Mouse (Mus musculus): ENCODE results near the gene BC030499. TPM values are rescaled to one million over a fixed set of nuclear protein-coding genes. Genes with fewer than 3 reads are reported as not detected.
"Not testable (repeated sequence)": the region's sequence is repeated elsewhere in the genome, so short reads cannot be mapped to it uniquely, and the experiment has no call there.

BC030499 gene
- polyA plus RNA-seq, 1 experiment from 2014 or later = 0.35 TPM

GRCm38 (mm10) chr11:78271986-78272385 lies 18.7 kb upstream of the BC030499 start:
- no peaks in the 10 kb centered on the region for H3K27me3 ChIP-seq
- H3K9me3 ChIP-seq (replicated peaks) = no peaks in the 10 kb centered on the region
- WGBS = 89% methylated on average over 13 of the region's 13 CpGs
- H3K9ac ChIP-seq = no peak overlapping the region
- peaks cover 96% of the 10 kb centered on the region for H3K36me3 ChIP-seq (ENCODE audit: poor library complexity, severe bottlenecking)
- no peak overlapping the region for H3K4me3 ChIP-seq
- ATAC-seq = no peak
- no peaks in the 10 kb centered on the region for H3K4me1 ChIP-seq
- no peak overlapping the region for H3K4me2 ChIP-seq
- H3K27ac ChIP-seq = no peak overlapping the region

GRCm38 (mm10) chr11:78275596-78275995 lies 15.0 kb upstream of the BC030499 start:
- ATAC-seq = no peak
- WGBS = 100% methylated on average over 1 of the region's 1 CpGs
- H3K4me1 ChIP-seq = no peaks in the 10 kb centered on the region
- no peak overlapping the region for H3K4me2 ChIP-seq
- H3K27me3 ChIP-seq = no peaks in the 10 kb centered on the region
- no peaks in the 10 kb centered on the region for H3K9me3 ChIP-seq (replicated peaks)
- no peak overlapping the region for H3K9ac ChIP-seq
- H3K27ac ChIP-seq = no peak overlapping the region
- peaks cover 99% of the 10 kb centered on the region for H3K36me3 ChIP-seq (ENCODE audit: poor library complexity, severe bottlenecking)
- H3K4me3 ChIP-seq = no peak overlapping the region

- H3K4me2 ChIP-seq; H3K27ac ChIP-seq; H3K4me1 ChIP-seq; H3K27me3 ChIP-seq; ATAC-seq; H3K9ac ChIP-seq; H3K4me3 ChIP-seq; H3K9me3 ChIP-seq (replicated peaks): not testable (repeated sequence)
- WGBS = 94% methylated on average over 4 of the region's 4 CpGs
- H3K36me3 ChIP-seq (ENCODE audit: poor library complexity, severe bottlenecking) = peaks cover 100% of the 10 kb centered on the region
Observed at GRCm38 (mm10) chr11:78276169-78276568, 14.5 kb upstream of the BC030499 start.

- peaks cover 100% of the 10 kb centered on the region for H3K36me3 ChIP-seq (ENCODE audit: poor library complexity, severe bottlenecking)
- H3K9me3 ChIP-seq (replicated peaks) = no peaks in the 10 kb centered on the region
- no peaks in the 10 kb centered on the region for H3K4me1 ChIP-seq
- no peak overlapping the region for H3K4me3 ChIP-seq
- H3K9ac ChIP-seq = no peak overlapping the region
- no peaks in the 10 kb centered on the region for H3K27me3 ChIP-seq
- no peak for ATAC-seq
- no peak overlapping the region for H3K27ac ChIP-seq
- no peak overlapping the region for H3K4me2 ChIP-seq
- 92% methylated on average over 7 of the region's 7 CpGs for WGBS
Observed at GRCm38 (mm10) chr11:78278853-78279252, 11.8 kb upstream of the BC030499 start.

GRCm38 (mm10) chr11:78279586-78279985 lies 11.1 kb upstream of the BC030499 start:
- Histone ChIP-seq H3K9me3 (replicated peaks) (no peaks in the 10 kb centered on the region), H3K27me3 (no peaks in the 10 kb centered on the region), H3K27ac (no peak overlapping the region), H3K4me3 (no peak overlapping the region), H3K4me1 (no peaks in the 10 kb centered on the region), H3K4me2 (no peak overlapping the region), H3K36me3 (ENCODE audit: poor library complexity, severe bottlenecking) (peaks cover 100% of the 10 kb centered on the region), H3K9ac (no peak overlapping the region)
- ATAC-seq = no peak
- WGBS = 90% methylated on average over 4 of the region's 4 CpGs

GRCm38 (mm10) chr11:78289146-78289763 lies 1.4 kb upstream of the BC030499 start:
- Histone ChIP-seq H3K4me3 (no peak overlapping the region), H3K9ac (no peak overlapping the region), H3K36me3 (ENCODE audit: poor library complexity, severe bottlenecking) (peaks cover 89% of the 10 kb centered on the region), H3K27me3 (no peaks in the 10 kb centered on the region), H3K4me2 (no peak overlapping the region), H3K27ac (no peak overlapping the region), H3K4me1 (no peaks in the 10 kb centered on the region), H3K9me3 (replicated peaks) (no peaks in the 10 kb centered on the region)
- ATAC-seq = no peak
- 89% methylated on average over 7 of the region's 7 CpGs for WGBS

GRCm38 (mm10) chr11:78294585-78294984 lies 3.9 kb downstream of the BC030499 start:
- no peaks in the 10 kb centered on the region for H3K9me3 ChIP-seq (replicated peaks)
- ATAC-seq = no peak
- WGBS = 96% methylated on average over 6 of the region's 6 CpGs

GRCm38 (mm10) chr11:78300917-78301316 lies 10.3 kb downstream of the BC030499 start:
- peak overlapping the region; percentile 60 for H3K9ac ChIP-seq
- H3K4me3 ChIP-seq = peak overlapping the region; percentile 77
- peaks cover 24% of the 10 kb centered on the region for H3K4me1 ChIP-seq
- peak overlapping the region; percentile 93 for H3K4me2 ChIP-seq
- H3K27ac ChIP-seq = peak overlapping the region; percentile 40
- peak; percentile 37; the same call in 1 of the 2 replicates for ATAC-seq
- 68% methylated on average over 7 of the region's 7 CpGs for WGBS
- peaks cover 28% of the 10 kb centered on the region for H3K36me3 ChIP-seq (ENCODE audit: poor library complexity, severe bottlenecking)
- H3K27me3 ChIP-seq = no peaks in the 10 kb centered on the region
- H3K9me3 ChIP-seq (replicated peaks) = no peaks in the 10 kb centered on the region

More at GRCm38 (mm10) chr11:78294585-78294984, 3.9 kb downstream of the BC030499 start:
- H3K27ac ChIP-seq = no peak overlapping the region
- H3K9ac ChIP-seq = no peak overlapping the region
- no peaks in the 10 kb centered on the region for H3K27me3 ChIP-seq
- H3K4me3 ChIP-seq = no peak overlapping the region
- H3K36me3 ChIP-seq (ENCODE audit: poor library complexity, severe bottlenecking) = peaks cover 36% of the 10 kb centered on the region
- H3K4me1 ChIP-seq = no peaks in the 10 kb centered on the region
- H3K4me2 ChIP-seq = no peak overlapping the region

- Histone ChIP-seq H3K27me3 (no peaks in the 10 kb centered on the region), H3K9ac (peak within 1 kb of the TSS; percentile 75), H3K4me1 (peaks cover 24% of the 10 kb centered on the region), H3K36me3 (ENCODE audit: poor library complexity, severe bottlenecking) (peaks cover 29% of the 10 kb centered on the region), H3K9me3 (replicated peaks) (no peaks in the 10 kb centered on the region), H3K4me2 (peak within 1 kb of the TSS; percentile 93), H3K4me3 (peak within 1 kb of the TSS; percentile 77), H3K27ac (peak within 1 kb of the TSS; percentile 74)
- under 1% methylated on average over 44 of the region's 49 CpGs for WGBS
- ATAC-seq = peak; percentile 100
Observed at GRCm38 (mm10) chr11:78301357-78302084, 10.9 kb downstream of the BC030499 start, which contains the start of gene Spag5. TSS of gene Spag5 (plus strand) at chr11:78301529.

GRCm38 (mm10) chr11:78305272-78305671 lies 14.6 kb downstream of the BC030499 start:
- H3K4me2 ChIP-seq = no peak overlapping the region
- H3K27ac ChIP-seq = no peak overlapping the region
- H3K4me1 ChIP-seq = peaks cover 28% of the 10 kb centered on the region
- H3K9me3 ChIP-seq (replicated peaks) = no peaks in the 10 kb centered on the region
- 95% methylated on average over 4 of the region's 4 CpGs for WGBS
- H3K4me3 ChIP-seq = no peak overlapping the region
- peaks cover 58% of the 10 kb centered on the region for H3K36me3 ChIP-seq (ENCODE audit: poor library complexity, severe bottlenecking)
- peak overlapping the region; percentile 4; the same call in 1 of the 2 replicates for H3K9ac ChIP-seq
- no peaks in the 10 kb centered on the region for H3K27me3 ChIP-seq
- ATAC-seq = no peak

GRCm38 (mm10) chr11:78310861-78311511 lies 20.3 kb downstream of the BC030499 start:
- Histone ChIP-seq H3K27me3 (no peaks in the 10 kb centered on the region), H3K36me3 (ENCODE audit: poor library complexity, severe bottlenecking) (peaks cover 82% of the 10 kb centered on the region), H3K9ac (no peak overlapping the region; the same call in 1 of the 2 replicates), H3K4me1 (peaks cover 4% of the 10 kb centered on the region), H3K27ac (no peak overlapping the region), H3K4me2 (no peak overlapping the region), H3K9me3 (replicated peaks) (no peaks in the 10 kb centered on the region), H3K4me3 (no peak overlapping the region)
- 86% methylated on average over 8 of the region's 8 CpGs for WGBS
- ATAC-seq = no peak

- H3K4me2 ChIP-seq = no peak overlapping the region
- peaks cover 11% of the 10 kb centered on the region; the same call in 1 of the 2 replicates for H3K4me1 ChIP-seq
- no peak overlapping the region for H3K27ac ChIP-seq
- H3K9me3 ChIP-seq (replicated peaks) = no peaks in the 10 kb centered on the region
- no peaks in the 10 kb centered on the region for H3K27me3 ChIP-seq
- H3K4me3 ChIP-seq = no peak overlapping the region
- WGBS = 95% methylated on average over 2 of the region's 2 CpGs
- no peak overlapping the region for H3K9ac ChIP-seq
- no peak for ATAC-seq
- H3K36me3 ChIP-seq (ENCODE audit: poor library complexity, severe bottlenecking) = peaks cover 92% of the 10 kb centered on the region
Observed at GRCm38 (mm10) chr11:78313662-78314061, 23.0 kb downstream of the BC030499 start.
